Mouse (Mus musculus) limb, embryonic 15.5 days (tissue): Measurements from ENCODE around the gene Sp1. TPM values are rescaled to one million over a fixed set of nuclear protein-coding genes. Genes with fewer than 3 reads are reported as not detected.

ENCODE experiments used
- ATAC-seq: fragments of 200-750 bp; cut with Nextera tagmentation; 2 replicates; pipeline ENCODE4 v1.8.0; 2017; ENCODE audit warnings: low read depth, moderate TSS enrichment; ENCODE audit not compliant: insufficient number of reproducible peaks, low FRiP score, low TSS enrichment
- H3K27ac ChIP-seq: fragments of 300-500 bp; sonication (generic); 2 replicates; pipeline ENCODE4 v1.5.1; 2015; ENCODE audit warnings: moderate library complexity, mild to moderate bottlenecking, inconsistent platforms
- H3K27me3 ChIP-seq: fragments of 300-500 bp; sonication (generic); 2 replicates; pipeline ENCODE4 v1.6.1; 2015; ENCODE audit warnings: inconsistent platforms
- H3K36me3 ChIP-seq: fragments of 300-500 bp; sonication (generic); 2 replicates; pipeline ENCODE4 v1.6.1; 2015; ENCODE audit warnings: inconsistent platforms
- H3K4me1 ChIP-seq: fragments of 300-500 bp; sonication (generic); 2 replicates; pipeline ENCODE4 v1.6.1; 2015; ENCODE audit warnings: inconsistent platforms
- H3K4me2 ChIP-seq: fragments of 300-500 bp; sonication (generic); 2 replicates; pipeline ENCODE4 v1.6.1; 2015; ENCODE audit warnings: mild to moderate bottlenecking, inconsistent platforms
- H3K4me3 ChIP-seq: fragments of 300-500 bp; sonication (generic); 2 replicates; pipeline ENCODE4 v1.5.1; 2015; ENCODE audit warnings: mild to moderate bottlenecking, inconsistent platforms
- H3K9ac ChIP-seq: fragments of 300-500 bp; sonication (generic); 2 replicates; pipeline ENCODE4 v1.6.1; 2015; ENCODE audit warnings: inconsistent platforms
- H3K9me3 ChIP-seq: fragments of 300-500 bp; sonication (generic); 2 replicates; pipeline ENCODE4 v1.6.1; 2016; ENCODE audit warnings: inconsistent platforms
- WGBS: fragments of 180-500 bp; shearing (Covaris S2); methylation state at CpG from one replicate; pipeline ENCODE4 v1.1.7; 2015; 5-methylcytosine and 5-hydroxymethylcytosine counted together
- polyA plus RNA-seq: library from polyadenylated mRNA; unstranded; fragments of >200 nt; fragmentation: Nextera tagmentation; extraction: Ambion mirVana; gene quantifications from 2 replicates; pipeline ENCODE4 v1.2.1, GENCODE M21; 2015

Gene Sp1
- polyA plus RNA-seq, 1 experiment from 2014 or later, result 11.1 TPM

DNA sequence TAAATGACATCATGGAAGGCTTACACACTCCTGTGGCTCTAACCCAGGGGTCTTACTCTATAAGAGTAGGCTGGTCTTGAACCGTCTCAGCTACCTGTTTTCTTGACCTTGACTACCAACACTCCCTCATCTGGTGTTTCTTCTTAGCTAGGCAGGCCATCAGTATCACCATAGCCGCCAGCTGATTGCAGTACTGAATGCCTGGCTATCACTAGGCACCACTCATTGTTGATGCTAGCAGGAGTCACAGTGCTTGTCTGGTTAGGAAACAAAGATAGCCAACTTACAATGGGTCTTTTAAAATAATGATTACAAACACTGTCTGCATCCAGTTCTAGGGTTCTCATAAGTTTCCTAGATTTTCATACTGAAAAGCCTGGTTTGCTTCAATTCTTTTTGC, 4.7 kb upstream of the Sp1 start:
- H3K27me3 ChIP-seq, result no peaks in the 10 kb centered on the region
- H3K9me3 ChIP-seq, result no peaks in the 10 kb centered on the region
- peaks cover 22% of the 10 kb centered on the region for H3K4me1 ChIP-seq
- H3K36me3 ChIP-seq, result no peaks in the 10 kb centered on the region
- ATAC-seq, result no peak
- no peak overlapping the region for H3K27ac ChIP-seq
- H3K9ac ChIP-seq, result no peak overlapping the region
- H3K4me2 ChIP-seq, result no peak overlapping the region
- no peak overlapping the region for H3K4me3 ChIP-seq
- 78% methylated on average over 2 of the region's 2 CpGs for WGBS

DNA sequence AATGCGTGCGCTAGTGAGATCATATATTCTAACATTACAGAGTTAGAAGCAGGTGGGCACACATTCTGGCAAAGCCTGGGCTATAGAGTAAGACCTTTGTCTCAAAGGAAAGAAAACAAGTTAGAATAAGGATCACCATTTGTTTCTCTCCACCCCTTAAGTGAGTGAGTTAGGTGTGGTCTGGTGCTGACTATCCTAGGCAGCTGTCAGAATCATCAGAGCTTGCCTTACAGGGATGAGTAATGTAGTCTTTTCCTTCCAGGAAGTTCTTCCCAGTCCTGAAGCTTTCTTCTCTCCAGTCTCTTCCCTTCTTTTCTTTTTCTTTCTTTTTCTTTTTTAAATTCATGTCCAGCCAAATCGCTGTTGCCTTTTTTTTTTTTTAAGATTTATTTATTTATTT, 3.7 kb upstream of the Sp1 start:
- Histone ChIP-seq H3K27me3 (no peaks in the 10 kb centered on the region), H3K9me3 (no peaks in the 10 kb centered on the region), H3K9ac (no peak overlapping the region), H3K4me2 (no peak overlapping the region), H3K36me3 (no peaks in the 10 kb centered on the region), H3K4me1 (peaks cover 25% of the 10 kb centered on the region), H3K4me3 (no peak overlapping the region), H3K27ac (no peak overlapping the region)
- WGBS, result 91% methylated on average over 3 of the region's 3 CpGs
- ATAC-seq, result no peak

DNA sequence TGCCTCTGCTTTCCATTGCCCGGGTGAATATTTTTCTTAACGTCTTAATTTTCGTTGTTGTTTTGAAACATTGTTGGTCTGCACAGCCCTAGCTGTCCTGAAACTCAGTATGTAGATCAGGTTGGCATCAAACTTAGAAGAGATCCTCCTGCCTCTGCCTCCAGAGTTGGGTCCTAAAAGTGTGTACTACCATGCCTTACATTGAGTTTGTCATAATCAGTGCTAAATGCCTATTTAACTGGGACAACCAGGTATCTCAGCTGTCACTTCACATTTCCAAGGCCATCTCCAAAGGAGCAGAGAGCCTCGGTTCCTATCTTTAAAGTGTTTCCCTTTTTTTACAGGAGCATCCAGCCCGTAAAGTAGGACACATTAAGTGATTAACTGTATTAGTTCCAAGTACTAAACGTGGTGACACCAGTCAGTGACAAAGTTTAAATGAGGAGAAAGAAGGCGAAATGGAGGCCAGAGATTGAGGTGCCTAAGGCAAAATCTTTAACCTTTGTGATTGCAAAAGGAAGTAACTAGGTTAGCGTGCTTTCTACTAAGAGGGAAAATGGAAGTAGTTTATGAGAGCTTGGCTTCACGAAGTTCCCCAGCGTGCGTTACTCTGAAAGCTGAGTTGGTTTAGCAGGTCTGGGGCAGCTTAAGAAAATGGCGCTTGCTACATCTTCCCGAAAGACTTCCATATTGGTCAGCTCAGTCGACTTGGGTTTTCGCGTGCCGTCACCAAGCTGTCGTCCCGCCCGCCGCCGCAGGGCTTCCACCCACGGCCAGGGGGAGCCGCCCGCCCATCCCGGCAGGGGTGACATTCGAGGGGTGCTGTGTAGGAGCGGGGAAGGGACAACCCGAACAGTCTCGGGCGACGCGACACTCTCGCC, 1.1 kb upstream of the Sp1 start:
- Histone ChIP-seq H3K9me3 (no peaks in the 10 kb centered on the region), H3K36me3 (peaks cover 20% of the 10 kb centered on the region), H3K4me3 (peak overlapping the region; percentile 55), H3K27me3 (no peaks in the 10 kb centered on the region), H3K9ac (peak overlapping the region; percentile 66), H3K27ac (peak overlapping the region; percentile 100), H3K4me2 (peak overlapping the region; percentile 59), H3K4me1 (peaks cover 38% of the 10 kb centered on the region)
- 14% methylated on average over 34 of the region's 34 CpGs for WGBS
- ATAC-seq, result peak; percentile 17

DNA sequence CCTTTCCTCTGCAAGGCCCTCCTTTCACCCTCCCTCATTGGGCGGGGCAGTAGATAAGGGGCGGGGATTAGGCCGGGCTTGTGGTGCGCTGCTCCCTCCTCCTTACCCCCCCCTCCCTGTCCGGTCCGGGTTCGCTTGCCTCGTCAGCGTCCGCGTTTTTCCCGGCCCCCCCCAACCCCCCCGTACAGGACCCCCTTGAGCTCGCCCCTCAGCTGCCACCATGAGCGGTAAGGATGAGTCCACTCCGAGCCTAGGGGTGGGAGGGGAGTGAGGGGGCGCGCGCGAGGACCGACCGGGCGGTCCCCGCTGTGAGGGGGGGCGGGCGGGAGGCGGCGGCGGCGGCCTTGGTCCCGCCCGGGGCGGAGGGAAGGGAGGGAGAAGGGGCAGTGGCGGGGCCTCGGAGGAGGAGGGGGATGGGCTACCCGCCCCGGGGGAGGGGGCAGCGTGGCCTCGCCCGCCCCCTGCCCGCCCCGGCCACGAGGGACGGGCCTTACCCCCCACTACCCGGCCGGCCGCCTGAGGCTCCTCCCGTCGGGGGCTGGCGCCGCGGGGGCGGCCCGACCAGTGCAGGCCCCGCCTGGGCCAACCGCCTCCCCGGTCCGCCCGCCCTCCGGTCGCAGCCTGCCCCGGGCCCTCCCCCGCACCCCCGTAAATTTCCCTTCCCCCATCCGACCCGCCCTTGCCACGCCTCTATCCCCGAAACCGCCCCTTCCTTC, 411 bp downstream of the Sp1 start:
- H3K27me3 ChIP-seq, result no peaks in the 10 kb centered on the region
- WGBS, result 0% methylated on average over 30 of the region's 69 CpGs

DNA sequence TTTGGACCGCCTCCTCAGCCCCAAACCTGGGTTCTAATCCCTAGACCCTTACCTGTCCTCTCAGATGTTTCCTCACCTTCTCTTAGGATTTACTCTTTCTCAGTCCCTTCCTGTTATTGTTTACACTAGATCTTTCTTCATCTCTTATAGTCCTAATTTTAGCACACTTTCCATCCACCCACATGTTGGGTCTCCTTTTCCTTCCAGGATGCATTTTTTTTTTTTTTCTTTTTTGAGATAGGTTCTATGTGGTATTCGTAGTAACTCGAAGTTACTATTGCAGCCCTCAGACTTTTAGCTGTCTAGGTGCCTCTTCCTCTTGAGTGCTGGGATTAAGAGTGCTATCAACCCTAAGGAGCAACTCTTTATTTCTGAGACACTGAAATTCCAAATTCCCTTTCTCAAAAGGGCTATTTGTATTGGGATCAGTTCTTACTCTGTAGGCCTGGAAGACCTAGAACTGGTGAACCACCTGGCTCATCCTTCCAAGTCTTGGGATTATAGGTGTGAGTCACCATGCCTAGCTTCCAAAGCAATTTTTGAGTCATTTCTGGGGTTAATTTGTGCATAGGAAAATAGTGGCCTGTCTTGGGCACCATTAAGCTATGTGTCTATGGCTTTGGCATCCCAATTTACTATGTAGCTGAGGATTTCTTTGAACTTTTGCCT, 1.1 kb downstream of the Sp1 start:
- peak overlapping the region; percentile 44 for H3K4me2 ChIP-seq
- 20% methylated on average over 3 of the region's 3 CpGs for WGBS
- peak overlapping the region; percentile 98 for H3K27ac ChIP-seq
- H3K36me3 ChIP-seq, result peaks cover 36% of the 10 kb centered on the region
- peak overlapping the region; percentile 64 for H3K4me3 ChIP-seq
- ATAC-seq, result no peak
- no peaks in the 10 kb centered on the region for H3K27me3 ChIP-seq
- H3K9ac ChIP-seq, result peak overlapping the region; percentile 91; the same call in 1 of the 2 replicates
- H3K4me1 ChIP-seq, result peaks cover 41% of the 10 kb centered on the region
- no peaks in the 10 kb centered on the region for H3K9me3 ChIP-seq

More for the DNA sequence above, 411 bp downstream of the Sp1 start:
- H3K27ac ChIP-seq, result peak overlapping the region; percentile 98
- H3K9ac ChIP-seq, result peak overlapping the region; percentile 91
- H3K4me3 ChIP-seq, result peak overlapping the region; percentile 64
- peak overlapping the region; percentile 44 for H3K4me2 ChIP-seq
- no peaks in the 10 kb centered on the region for H3K9me3 ChIP-seq
- ATAC-seq, result peak; percentile 12
- H3K36me3 ChIP-seq, result peaks cover 30% of the 10 kb centered on the region
- H3K4me1 ChIP-seq, result peaks cover 35% of the 10 kb centered on the region

DNA sequence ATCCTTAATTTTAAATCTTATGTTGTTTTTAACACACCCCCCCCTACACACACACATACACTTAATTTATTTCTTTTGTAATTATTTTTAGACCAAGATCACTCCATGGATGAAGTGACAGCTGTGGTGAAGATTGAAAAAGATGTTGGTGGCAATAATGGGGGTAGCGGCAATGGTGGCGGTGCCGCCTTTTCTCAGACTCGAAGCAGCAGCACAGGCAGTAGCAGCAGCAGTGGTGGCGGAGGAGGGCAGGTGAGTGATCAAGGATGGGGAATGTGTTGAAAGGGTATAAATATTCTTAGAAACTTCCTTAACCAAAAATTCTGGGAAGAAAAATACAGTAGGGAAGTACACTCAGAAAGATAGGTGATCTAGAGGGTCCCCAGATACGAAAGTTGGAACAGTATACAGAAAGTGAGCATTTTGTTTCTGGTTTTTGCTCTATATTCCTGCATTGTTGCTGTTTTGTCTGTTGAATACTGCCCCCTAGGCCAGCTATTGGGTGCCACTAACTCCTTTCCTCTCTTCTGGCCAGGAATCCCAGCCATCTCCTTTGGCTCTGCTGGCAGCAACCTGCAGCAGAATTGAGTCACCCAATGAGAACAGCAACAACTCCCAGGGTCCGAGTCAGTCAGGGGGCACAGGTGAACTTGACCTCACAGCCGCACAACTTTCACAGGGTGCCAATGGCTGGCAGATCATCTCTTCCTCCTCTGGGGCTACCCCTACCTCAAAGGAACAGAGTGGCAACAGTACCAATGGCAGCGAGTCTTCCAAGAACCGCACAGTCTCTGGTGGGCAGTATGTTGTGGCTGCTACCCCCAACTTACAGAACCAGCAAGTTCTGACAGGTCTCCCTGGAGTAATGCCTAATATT, 2.0 kb downstream of the Sp1 start:
- Histone ChIP-seq H3K4me1 (peaks cover 41% of the 10 kb centered on the region), H3K27ac (no peak overlapping the region), H3K4me3 (peak overlapping the region; percentile 64; the same call in 1 of the 2 replicates), H3K9me3 (no peaks in the 10 kb centered on the region), H3K9ac (no peak overlapping the region), H3K27me3 (no peaks in the 10 kb centered on the region), H3K36me3 (peaks cover 45% of the 10 kb centered on the region), H3K4me2 (no peak overlapping the region)
- WGBS, result 90% methylated on average over 10 of the region's 10 CpGs
- ATAC-seq, result no peak

DNA sequence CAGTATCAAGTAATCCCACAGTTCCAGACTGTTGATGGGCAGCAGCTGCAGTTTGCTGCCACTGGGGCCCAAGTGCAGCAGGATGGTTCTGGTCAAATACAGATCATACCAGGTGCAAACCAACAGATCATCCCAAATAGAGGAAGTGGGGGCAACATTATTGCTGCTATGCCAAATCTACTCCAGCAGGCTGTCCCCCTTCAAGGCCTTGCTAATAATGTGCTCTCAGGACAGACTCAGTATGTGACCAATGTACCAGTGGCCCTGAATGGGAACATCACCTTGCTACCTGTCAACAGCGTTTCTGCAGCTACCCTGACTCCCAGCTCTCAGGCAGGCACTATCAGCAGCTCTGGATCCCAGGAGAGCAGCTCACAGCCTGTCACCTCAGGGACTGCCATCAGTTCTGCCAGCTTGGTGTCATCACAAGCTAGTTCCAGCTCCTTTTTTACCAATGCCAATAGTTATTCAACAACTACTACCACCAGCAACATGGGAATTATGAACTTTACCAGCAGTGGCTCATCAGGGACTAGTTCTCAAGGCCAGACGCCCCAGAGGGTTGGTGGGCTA, 2.7 kb downstream of the Sp1 start:
- H3K4me2 ChIP-seq, result no peak overlapping the region
- H3K36me3 ChIP-seq, result peaks cover 50% of the 10 kb centered on the region
- H3K27me3 ChIP-seq, result no peaks in the 10 kb centered on the region
- no peak overlapping the region for H3K4me3 ChIP-seq
- peaks cover 41% of the 10 kb centered on the region for H3K4me1 ChIP-seq
- WGBS, result 82% methylated on average over 2 of the region's 2 CpGs
- no peaks in the 10 kb centered on the region for H3K9me3 ChIP-seq
- H3K9ac ChIP-seq, result no peak overlapping the region
- H3K27ac ChIP-seq, result no peak overlapping the region
- ATAC-seq, result no peak

DNA sequence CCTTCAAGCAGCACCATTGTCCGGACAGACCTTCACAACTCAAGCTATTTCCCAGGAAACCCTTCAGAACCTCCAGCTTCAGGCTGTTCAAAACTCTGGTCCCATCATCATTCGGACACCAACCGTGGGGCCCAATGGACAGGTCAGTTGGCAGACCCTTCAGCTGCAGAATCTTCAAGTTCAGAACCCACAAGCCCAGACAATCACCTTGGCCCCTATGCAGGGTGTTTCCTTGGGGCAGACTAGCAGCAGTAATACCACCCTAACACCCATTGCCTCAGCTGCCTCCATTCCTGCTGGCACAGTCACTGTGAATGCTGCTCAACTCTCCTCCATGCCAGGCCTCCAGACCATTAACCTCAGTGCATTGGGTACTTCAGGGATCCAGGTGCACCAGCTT, 3.3 kb downstream of the Sp1 start:
- Histone ChIP-seq H3K36me3 (peaks cover 55% of the 10 kb centered on the region), H3K27me3 (no peaks in the 10 kb centered on the region), H3K9me3 (no peaks in the 10 kb centered on the region), H3K9ac (no peak overlapping the region), H3K27ac (no peak overlapping the region), H3K4me2 (peak overlapping the region; percentile 1; the same call in 1 of the 2 replicates), H3K4me3 (no peak overlapping the region), H3K4me1 (peaks cover 41% of the 10 kb centered on the region)
- no peak for ATAC-seq
- WGBS, result 98% methylated on average over 3 of the region's 3 CpGs

DNA sequence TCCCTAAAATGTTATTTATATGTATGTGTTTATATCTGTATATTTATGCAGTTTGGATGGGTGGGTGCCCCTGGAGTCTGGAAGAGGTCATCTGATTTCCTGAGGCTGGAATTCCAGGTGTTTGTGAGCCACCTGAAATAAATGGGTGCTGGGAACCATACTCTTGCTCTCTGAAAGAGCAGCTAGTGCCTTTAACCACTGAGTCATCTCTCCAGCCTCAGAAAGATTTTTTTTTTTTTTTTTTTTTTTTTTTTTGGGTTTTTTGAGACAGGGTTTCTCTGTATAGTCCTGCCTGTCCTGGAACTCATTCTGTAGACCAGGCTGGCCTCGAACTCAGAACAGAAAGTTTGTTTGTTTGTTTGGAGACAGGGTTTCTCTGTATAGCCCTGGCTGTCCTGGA, 5.1 kb downstream of the Sp1 start:
- no peak overlapping the region for H3K4me3 ChIP-seq
- no peak overlapping the region for H3K9ac ChIP-seq
- 81% methylated on average over 1 of the region's 1 CpGs for WGBS
- no peaks in the 10 kb centered on the region for H3K27me3 ChIP-seq
- no peak overlapping the region for H3K4me2 ChIP-seq
- H3K4me1 ChIP-seq, result peaks cover 38% of the 10 kb centered on the region
- H3K27ac ChIP-seq, result no peak overlapping the region
- H3K36me3 ChIP-seq, result peaks cover 56% of the 10 kb centered on the region
- ATAC-seq, result no peak
- no peaks in the 10 kb centered on the region for H3K9me3 ChIP-seq

DNA sequence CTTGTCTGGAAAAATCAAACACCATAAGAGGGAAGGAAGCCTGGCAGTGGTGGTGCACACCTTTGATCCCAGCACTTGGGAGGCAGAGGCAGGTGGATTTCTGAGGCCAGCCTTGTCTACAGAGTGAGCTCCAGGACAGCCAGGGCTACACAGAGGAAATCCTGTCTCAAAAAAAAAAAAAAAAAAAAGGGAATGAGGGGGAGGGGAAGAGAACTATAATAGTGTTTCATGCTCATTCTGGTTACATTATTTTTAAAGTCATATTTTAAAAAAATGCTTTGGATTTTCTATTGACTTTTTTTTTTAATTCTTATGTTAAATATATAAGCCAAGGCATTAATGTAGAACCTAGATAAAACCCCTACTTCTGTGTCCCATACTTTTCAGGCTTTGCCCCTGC, 7.7 kb downstream of the Sp1 start:
- Histone ChIP-seq H3K27me3 (no peaks in the 10 kb centered on the region), H3K4me1 (peaks cover 23% of the 10 kb centered on the region), H3K9ac (no peak overlapping the region), H3K27ac (no peak overlapping the region), H3K4me3 (no peak overlapping the region), H3K4me2 (no peak overlapping the region), H3K36me3 (peaks cover 47% of the 10 kb centered on the region), H3K9me3 (no peaks in the 10 kb centered on the region)
- ATAC-seq, result no peak

DNA sequence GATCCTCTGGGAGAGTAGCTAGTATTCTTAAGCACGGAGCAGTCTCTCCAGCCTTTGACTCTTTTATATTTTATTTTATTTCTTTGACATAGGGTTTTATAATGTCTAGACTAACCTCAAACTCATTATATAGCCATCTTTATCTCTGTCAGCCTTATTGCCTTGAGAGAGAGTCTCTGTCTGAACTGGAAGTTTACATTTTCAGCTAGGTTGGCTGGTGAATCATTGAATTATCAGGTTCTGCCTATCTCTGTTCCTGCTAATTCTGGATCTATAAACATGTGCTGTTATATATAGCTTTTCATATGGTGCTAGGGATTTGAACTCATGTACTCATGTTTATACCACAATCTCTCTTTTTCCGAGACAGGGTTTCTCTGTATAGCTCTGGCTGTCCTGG, 11.6 kb downstream of the Sp1 start:
- Histone ChIP-seq H3K4me2 (no peak overlapping the region), H3K9me3 (no peaks in the 10 kb centered on the region), H3K9ac (no peak overlapping the region), H3K27ac (no peak overlapping the region), H3K4me1 (no peaks in the 10 kb centered on the region), H3K4me3 (no peak overlapping the region), H3K36me3 (peaks cover 21% of the 10 kb centered on the region), H3K27me3 (no peaks in the 10 kb centered on the region)
- WGBS, result 92% methylated on average over 2 of the region's 2 CpGs
- no peak for ATAC-seq
